Mouse (Mus musculus) right cerebral cortex, adult 18-20 months (tissue): ENCODE data around the gene Setd1b.

Experiments used
- DNase-seq: peaks from one replicate; pipeline ENCODE4 v3.0.0; 2022; ENCODE audit warnings: mixed read lengths

The Setd1b gene

GRCm38 (mm10) chr5:123142161-123143157, at the start of gene Setd1b:
TSS of gene Setd1b (plus strand) at chr5:123142193.
- DNase-seq = peak; percentile 65

DNA sequence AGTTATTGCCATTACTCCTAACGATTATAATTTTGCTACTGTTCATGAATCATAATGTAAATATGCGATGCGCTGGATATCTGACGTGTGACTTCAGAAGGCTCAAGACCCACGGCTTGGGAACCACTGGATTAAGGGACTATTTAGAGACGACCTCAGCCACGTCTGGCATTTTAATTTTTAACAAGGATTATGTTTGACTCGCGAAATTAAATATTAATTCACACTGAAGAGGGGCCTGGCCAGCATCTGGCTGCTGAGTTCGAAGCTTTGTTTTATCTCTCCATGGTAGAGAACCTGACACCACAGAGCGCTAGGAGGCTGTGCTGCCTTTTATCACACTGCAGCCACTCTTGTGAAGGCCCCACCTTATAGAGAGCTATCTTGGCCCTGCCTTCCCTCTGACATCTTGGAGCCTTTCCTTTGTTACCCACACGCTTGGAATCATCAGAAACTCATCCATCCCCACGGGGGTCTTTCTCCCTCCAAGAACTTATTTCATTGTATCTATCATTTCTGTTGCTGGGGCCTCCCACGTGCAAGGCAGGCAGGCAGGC, 48.8 kb upstream of the Setd1b start:
- no peak for DNase-seq

DNA sequence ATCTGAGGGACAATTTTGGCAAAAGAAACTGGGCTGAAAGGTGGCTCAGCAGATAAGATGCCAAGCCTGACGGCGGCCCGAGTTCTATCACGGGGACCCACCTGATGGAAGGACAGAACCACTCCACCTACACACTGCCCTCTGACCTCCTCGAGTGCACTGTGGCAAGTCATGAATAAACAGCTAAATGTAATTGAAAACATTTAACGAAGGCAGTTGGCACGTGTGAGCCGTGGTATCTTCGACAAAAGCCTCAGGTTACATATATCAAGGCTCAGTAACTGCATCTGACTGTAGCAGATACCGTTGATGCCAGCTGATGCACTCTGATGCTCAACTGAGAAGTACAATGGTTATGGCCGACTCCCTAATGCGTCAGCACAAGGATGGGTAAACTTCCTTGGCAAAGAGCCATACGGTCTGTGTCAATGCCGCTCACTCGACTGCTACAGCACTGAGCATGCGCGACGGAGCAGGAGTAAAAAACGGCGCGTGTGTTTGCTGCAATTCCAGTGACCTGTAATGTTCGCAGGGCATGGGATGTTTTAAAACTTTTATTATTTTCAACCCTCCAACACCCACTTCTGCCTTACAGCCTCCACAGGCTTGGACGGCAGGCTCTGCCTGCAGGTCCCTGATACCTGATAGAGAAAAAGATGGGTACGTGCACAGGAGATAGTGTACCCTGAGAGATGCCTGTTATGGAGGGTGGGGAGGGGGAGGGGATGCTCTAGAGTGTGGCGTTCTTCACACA, 47.6 kb upstream of the Setd1b start:
- no peak for DNase-seq

GRCm38 (mm10) chr5:123096299-123096698, 45.7 kb upstream of the Setd1b start:
- no peak for DNase-seq

DNA sequence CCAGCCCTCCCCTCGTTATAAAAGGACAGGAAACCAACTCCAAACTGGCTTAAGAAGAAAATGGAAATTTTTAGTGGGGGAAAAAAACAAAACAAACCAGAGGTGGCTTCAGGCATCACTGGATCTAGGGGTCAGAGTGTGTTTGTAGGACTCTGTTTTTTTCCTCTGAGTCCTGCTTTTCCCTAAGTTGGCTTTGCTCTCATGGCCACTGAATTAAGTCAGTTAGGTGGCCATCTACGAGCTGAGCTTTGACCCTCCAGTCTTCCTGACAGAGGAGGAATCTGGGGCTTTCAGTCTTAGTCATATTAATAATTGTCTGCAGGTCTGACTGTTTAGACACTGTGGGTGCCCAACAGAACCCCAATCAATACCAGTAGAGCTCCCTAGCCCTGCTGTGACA, 43.5 kb upstream of the Setd1b start:
- DNase-seq = no peak

GRCm38 (mm10) chr5:123102376-123102775, 39.6 kb upstream of the Setd1b start:
- DNase-seq = no peak

GRCm38 (mm10) chr5:123103556-123103955, 38.4 kb upstream of the Setd1b start:
- no peak for DNase-seq

DNA sequence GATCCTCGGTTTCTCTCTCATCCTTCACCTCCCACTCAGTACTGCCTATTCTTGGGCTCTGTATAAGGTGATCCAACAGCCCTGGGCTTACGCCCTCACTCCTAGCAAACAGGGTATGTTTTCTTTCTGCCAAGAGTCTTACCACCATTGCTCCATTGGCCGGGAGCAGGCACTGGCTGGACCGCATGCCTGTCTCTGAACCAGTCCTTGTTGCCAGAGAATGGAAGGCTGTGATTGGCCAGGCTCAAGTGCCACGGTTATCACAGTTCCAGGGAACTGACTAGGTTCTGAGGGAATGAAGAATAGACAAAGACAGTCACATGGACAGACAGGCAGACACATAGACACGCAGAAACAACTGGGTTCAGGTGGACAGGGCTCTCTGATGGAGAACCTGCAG, 37.2 kb upstream of the Setd1b start:
- DNase-seq = no peak

GRCm38 (mm10) chr5:123109452-123110203, 32.4 kb upstream of the Setd1b start:
- peak; percentile 35 for DNase-seq

DNA sequence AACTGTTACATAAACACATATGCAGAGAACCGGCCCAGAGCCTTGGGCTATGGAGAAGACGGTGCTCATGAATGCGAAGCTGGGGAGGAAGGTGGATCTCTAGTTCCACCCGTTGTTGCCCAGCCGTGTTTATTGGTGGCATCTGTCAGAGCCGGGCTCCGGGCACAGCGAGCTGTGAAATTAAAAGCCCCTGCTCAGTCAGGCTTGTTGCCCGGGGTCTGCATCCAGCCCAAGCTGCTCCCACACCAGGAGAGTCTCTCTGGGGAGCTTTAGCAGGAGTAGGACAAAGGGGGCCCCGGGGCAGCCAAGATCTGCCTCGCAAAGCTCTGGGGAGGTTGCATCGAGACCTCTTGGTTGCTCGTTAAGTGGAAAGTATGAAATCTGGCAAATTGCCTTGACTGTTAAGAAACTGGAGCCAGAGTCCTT, 31.7 kb upstream of the Setd1b start:
- no peak for DNase-seq

GRCm38 (mm10) chr5:123114109-123114508, 27.9 kb upstream of the Setd1b start:
- DNase-seq = no peak

DNA sequence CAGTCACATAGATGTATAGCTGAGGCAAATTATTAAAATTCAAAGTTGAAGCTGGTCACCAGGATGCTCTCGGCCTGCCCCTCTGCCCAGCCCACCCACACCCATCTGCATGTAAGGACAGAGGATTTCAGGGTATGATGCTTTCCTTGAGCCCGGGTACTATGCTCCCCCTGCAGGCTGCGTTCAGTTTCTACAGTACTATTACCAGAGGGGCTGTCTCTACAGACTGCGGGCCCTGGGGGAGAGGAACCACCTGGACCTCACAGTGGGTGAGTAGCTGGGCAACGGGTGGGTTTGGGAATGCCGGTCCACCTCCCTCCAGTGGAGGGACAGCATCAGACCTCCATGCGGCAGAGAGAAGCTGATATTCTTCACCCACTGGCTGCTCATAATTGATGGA, 27.1 kb upstream of the Setd1b start:
- no peak for DNase-seq

DNA sequence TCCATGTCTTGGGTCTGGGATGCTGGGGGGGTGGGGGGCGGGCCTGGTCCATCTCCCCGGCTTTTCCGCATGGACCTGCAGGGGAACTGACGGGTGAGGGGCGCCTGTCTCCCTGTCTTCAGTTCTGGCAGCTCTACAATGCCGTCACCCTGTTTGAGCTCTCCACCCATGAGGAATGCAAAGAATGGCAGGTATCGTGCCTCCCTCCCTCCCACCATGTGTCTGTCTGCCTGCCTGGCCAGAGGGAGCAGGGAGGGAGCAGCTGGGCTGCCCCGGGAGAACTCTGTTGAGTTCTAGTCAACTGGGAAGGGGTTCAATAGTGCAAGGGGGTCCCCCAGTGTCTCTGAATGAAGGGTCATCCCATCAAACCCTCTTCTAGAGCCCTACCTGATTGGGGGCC, 25.9 kb upstream of the Setd1b start:
- no peak for DNase-seq

DNA sequence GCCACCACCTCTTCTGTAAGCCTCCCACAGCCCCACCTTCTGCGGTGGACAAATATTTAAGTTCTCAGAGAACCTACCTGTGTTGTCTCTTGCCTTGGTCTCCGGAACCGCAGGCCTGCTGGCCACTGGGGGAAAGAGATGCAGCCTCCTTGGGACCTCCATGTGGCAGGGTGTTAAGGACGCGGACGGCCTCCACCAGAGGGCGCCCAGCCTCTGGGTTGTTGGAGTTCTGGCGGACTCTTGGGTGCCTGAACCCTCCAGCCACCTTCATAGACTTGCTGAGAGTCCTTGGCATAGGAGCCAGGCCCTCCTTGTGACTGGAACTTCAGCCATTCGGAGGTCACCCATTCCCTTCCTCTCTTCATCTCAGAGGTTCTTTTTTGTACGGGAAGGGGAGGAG, 24.7 kb upstream of the Setd1b start:
- DNase-seq = peak; percentile 61

- DNase-seq = no peak
These were observed 24.2 kb upstream of the Setd1b start for GRCm38 (mm10) chr5:123117773-123118172.

GRCm38 (mm10) chr5:123118826-123119225, 23.2 kb upstream of the Setd1b start:
- DNase-seq = no peak

DNA sequence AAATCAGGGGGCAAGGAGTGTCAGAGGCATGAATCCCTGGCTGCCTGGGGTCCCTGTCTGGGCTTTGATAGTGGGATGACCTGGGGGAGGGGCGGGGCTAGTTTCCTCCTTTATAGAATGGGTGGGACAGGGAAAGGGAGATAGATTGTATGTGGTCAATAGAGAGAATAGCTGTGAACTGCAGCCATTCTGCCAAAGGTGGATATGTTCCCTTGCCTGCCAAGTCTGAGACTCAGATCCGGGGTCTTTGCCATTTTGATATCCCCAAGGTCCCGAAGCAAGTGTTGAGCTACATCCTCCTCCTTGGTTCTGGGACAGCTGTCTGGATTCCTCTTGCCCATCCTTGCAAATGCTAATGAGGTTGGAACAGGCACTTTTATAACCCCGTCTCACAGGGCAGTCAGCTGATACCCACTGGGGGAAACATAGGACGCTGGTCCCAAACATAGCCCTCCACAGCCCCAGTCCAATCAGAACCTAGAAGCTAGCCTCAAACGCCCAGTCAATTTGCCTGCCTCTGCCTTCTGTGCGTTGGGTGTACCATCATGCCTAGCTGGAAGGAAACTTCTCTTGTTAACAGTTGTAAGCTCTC, 21.3 kb upstream of the Setd1b start:
- DNase-seq = no peak

DNA sequence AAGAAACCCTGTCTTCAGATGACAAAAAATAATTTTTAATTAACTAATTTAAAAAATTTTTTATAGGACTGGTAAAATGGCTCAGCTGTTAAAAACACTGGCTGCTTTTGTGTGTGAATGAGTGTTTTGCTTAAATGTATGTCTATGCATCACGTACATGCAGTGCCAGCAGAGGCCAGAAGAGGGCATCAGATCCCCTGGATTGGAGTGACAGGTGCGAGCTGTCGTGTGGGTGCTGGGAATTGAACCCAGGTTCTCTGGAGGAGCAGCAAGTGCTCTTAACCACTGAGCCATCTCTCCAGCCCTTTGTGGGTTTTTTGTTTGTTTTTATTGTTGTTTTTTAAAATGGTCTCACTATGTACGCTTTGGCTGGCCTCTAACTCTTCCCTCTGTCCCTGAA, 19.8 kb upstream of the Setd1b start:
- DNase-seq = no peak

DNA sequence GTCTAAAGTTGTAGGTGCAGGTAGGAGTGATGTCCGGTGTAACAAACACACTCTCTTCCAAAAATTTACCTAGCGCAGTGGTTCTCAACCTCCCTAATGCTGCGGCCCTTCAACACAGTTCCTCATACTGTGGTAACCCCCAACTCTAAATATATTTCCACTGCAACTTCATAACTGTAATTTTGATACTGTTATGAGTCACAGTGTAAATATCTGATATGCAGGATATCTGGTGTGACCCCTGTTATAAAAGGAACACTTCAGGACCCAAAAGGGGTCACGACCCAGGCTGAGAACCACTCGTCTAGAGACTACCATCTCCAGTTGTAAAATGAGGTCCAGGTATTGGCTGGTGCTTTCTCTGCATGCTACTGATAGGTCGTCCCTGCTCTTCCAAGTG, 16.9 kb upstream of the Setd1b start:
- no peak for DNase-seq

DNA sequence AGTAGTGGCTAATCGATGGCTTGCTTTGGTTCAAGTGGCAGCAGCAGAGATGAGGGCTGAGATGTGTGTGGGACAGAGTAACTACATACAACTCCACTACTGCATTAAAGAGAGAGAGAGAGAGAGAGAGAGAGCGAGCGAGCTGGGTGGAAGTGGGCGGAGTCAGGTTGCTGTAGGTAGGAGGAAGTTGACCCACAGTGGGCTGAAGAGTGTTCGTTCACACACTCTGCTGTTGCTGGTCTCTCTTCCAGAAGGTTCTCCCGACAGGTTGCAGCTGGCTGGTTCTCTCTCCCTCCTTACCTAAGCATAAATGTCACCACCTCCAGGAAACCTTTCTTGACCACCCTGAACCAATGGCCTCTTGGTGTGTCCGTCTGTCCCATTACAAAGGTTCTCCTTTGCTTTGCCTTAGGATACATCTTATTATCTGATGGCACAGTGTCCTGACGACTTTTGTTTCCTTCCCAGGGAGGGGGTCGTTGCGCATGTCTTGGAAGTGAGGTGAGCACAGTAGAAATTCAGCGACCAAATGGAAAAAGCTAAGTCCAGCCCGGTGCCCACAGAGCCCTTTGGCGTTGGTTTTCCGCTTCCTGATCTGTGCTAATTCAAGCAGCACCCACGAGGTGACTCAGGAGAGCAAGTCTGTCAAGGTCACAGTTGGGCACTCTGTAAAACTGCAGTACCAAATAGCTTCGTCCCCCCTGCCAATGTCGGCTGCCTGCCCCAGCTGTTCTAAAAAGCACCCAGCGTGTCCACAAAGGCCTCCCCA, 16.2 kb upstream of the Setd1b start:
- no peak for DNase-seq

GRCm38 (mm10) chr5:123127031-123127430, 15.0 kb upstream of the Setd1b start:
- no peak for DNase-seq
